Mouse (Mus musculus): Measurements from ENCODE around the gene Rgs9bp. TPM values are rescaled to one million over a fixed set of nuclear protein-coding genes. Genes with fewer than 3 reads are reported as not detected.

Gene Rgs9bp
- total RNA-seq, 1 experiment = 0.71 TPM

DNA sequence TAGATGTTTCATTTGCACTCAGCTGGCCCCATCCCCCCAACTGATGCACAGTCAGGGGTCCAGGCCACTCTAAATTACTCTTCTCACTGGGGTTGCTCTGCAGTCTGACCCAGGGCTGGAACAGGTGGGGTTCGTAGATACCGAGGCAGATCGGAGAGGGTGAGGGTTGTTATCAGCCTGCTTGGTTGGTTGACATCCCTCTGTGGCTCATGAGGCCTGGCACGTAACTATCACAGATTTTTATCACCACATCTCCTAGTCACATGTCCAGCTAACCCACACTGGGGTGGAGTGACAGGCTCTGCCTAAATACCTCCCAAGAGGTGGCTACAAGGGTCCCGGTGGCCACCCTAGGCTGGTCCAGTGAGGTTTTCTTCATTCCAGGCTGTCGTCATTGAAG, 15.7 kb upstream of the Rgs9bp start:
- Histone ChIP-seq H3K27ac (ENCODE audit: insufficient read depth, low read depth, low read length, poor library complexity, severe bottlenecking) (no peak overlapping the region), H3K36me3 (ENCODE audit: control insufficient read depth, insufficient read depth, low read length, poor library complexity, severe bottlenecking) (peaks cover 18% of the 10 kb centered on the region), H3K4me1 (ENCODE audit: control insufficient read depth in 2 of 2, insufficient read depth in 2 of 2, low read length in 2 of 2, poor library complexity in 1 of 2) (no peaks in the 10 kb centered on the region), H3K4me3 (ENCODE audit: insufficient read depth in 1 of 2, low read depth in 1 of 2, low read length in 2 of 2, poor library complexity in 1 of 2, severe bottlenecking in 1 of 2) (no peak overlapping the region), H3K9me3 (ENCODE audit: control insufficient read depth, insufficient read depth, low read depth, low read length) (no peaks in the 10 kb centered on the region), H3K9ac (ENCODE audit: insufficient read depth, low read depth, low read length, poor library complexity, severe bottlenecking) (no peak overlapping the region)
- in situ Hi-C loops (cut with MboI; ENCODE audit: low sequenced_read_pairs in 2 of 2, unreplicated experiment in 2 of 2) = no loop called here
- TF ChIP-seq HCFC1 (IDR thresholded peaks at IDR 0.05; ENCODE audit: borderline replicate concordance, insufficient read depth, low read length) (no peak), ZNF384 (IDR thresholded peaks at IDR 0.05; ENCODE audit: low read depth, low read length) (no peak), MAFK (IDR thresholded peaks at IDR 0.05; ENCODE audit: insufficient read depth, low read depth, low read length) (no peak), CHD2 (IDR thresholded peaks at IDR 0.05; ENCODE audit: low read depth, low read length) (no peak), ZC3H11A (IDR thresholded peaks at IDR 0.05; ENCODE audit: borderline replicate concordance, low read depth, low read length) (no peak)
- DNase-seq (ENCODE audit: low read depth, low spot score) = no peak

DNA sequence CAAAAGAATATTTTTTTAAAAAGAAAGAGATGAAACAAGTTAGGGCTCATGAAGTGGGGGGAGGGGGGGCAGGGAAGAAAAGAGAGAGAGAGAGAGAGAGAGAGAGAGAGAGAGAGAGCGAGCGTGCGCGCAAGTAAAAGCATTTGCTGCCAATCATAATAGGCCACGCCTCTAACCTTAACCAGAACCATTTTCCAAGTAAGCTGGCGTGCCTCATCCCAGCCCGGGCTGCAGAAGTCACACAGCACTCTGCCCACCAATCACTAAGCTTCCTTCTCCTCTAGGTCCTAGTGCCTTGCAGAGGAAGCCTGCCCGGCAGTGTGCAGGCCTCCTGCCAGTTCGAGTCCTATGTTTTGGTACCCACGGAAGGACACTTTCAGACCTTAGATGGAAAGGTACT, 14.6 kb upstream of the Rgs9bp start:
- DNase-seq (ENCODE audit: low read depth, low spot score) = no peak
- H3K36me3 ChIP-seq (ENCODE audit: control insufficient read depth, insufficient read depth, low read length, poor library complexity, severe bottlenecking) = peaks cover 21% of the 10 kb centered on the region
- TF ChIP-seq ZC3H11A (IDR thresholded peaks at IDR 0.05; ENCODE audit: borderline replicate concordance, low read depth, low read length) (no peak), CHD2 (IDR thresholded peaks at IDR 0.05; ENCODE audit: low read depth, low read length) (no peak), HCFC1 (IDR thresholded peaks at IDR 0.05; ENCODE audit: borderline replicate concordance, insufficient read depth, low read length) (no peak), ZNF384 (IDR thresholded peaks at IDR 0.05; ENCODE audit: low read depth, low read length) (no peak), MAFK (IDR thresholded peaks at IDR 0.05; ENCODE audit: insufficient read depth, low read depth, low read length) (no peak)
- H3K9me3 ChIP-seq (ENCODE audit: control insufficient read depth, insufficient read depth, low read depth, low read length) = no peaks in the 10 kb centered on the region
- H3K27ac ChIP-seq (ENCODE audit: insufficient read depth, low read depth, low read length, poor library complexity, severe bottlenecking) = no peak overlapping the region
- H3K4me3 ChIP-seq (ENCODE audit: insufficient read depth in 1 of 2, low read depth in 1 of 2, low read length in 2 of 2, poor library complexity in 1 of 2, severe bottlenecking in 1 of 2) = no peak overlapping the region
- H3K9ac ChIP-seq (ENCODE audit: insufficient read depth, low read depth, low read length, poor library complexity, severe bottlenecking) = no peak overlapping the region; the same call in 1 of the 2 replicates
- in situ Hi-C loops (cut with MboI; ENCODE audit: low sequenced_read_pairs in 2 of 2, unreplicated experiment in 2 of 2) = no loop called here
- H3K4me1 ChIP-seq (ENCODE audit: control insufficient read depth in 2 of 2, insufficient read depth in 2 of 2, low read length in 2 of 2, poor library complexity in 1 of 2) = no peaks in the 10 kb centered on the region

DNA sequence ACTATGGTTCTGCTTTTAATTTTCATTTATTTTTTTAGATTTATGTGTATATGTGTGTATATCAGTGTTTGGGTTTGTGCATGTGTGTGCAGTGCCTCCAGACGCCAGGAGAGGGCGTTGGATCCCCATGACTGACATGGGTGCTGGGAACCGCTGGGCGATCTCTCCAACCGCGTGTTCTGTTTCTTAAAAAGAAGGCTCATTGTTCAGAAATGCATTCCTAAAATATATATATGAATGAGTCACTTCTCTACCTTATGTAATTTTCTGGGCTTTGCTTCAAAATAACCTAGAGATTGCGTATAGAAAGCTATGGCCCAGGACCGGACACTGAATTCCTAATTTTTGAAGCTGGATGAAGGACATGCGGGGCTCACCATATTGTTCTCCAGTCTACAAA, 14.1 kb upstream of the Rgs9bp start:
- H3K27ac ChIP-seq (ENCODE audit: insufficient read depth, low read depth, low read length, poor library complexity, severe bottlenecking) = no peak overlapping the region
- peaks cover 21% of the 10 kb centered on the region for H3K36me3 ChIP-seq (ENCODE audit: control insufficient read depth, insufficient read depth, low read length, poor library complexity, severe bottlenecking)
- no peaks in the 10 kb centered on the region for H3K9me3 ChIP-seq (ENCODE audit: control insufficient read depth, insufficient read depth, low read depth, low read length)
- H3K4me3 ChIP-seq (ENCODE audit: insufficient read depth in 1 of 2, low read depth in 1 of 2, low read length in 2 of 2, poor library complexity in 1 of 2, severe bottlenecking in 1 of 2) = no peak overlapping the region
- no peak for DNase-seq (ENCODE audit: low read depth, low spot score)
- TF ChIP-seq MAFK (IDR thresholded peaks at IDR 0.05; ENCODE audit: insufficient read depth, low read depth, low read length) = no peak
- TF ChIP-seq HCFC1 (IDR thresholded peaks at IDR 0.05; ENCODE audit: borderline replicate concordance, insufficient read depth, low read length) = no peak
- no peak for TF ChIP-seq ZNF384 (IDR thresholded peaks at IDR 0.05; ENCODE audit: low read depth, low read length)
- no peak for TF ChIP-seq ZC3H11A (IDR thresholded peaks at IDR 0.05; ENCODE audit: borderline replicate concordance, low read depth, low read length)
- TF ChIP-seq CHD2 (IDR thresholded peaks at IDR 0.05; ENCODE audit: low read depth, low read length) = no peak
- H3K4me1 ChIP-seq (ENCODE audit: control insufficient read depth in 2 of 2, insufficient read depth in 2 of 2, low read length in 2 of 2, poor library complexity in 1 of 2) = no peaks in the 10 kb centered on the region
- H3K9ac ChIP-seq (ENCODE audit: insufficient read depth, low read depth, low read length, poor library complexity, severe bottlenecking) = no peak overlapping the region; the same call in 1 of the 2 replicates
- in situ Hi-C loops (cut with MboI; ENCODE audit: low sequenced_read_pairs in 2 of 2, unreplicated experiment in 2 of 2) = no loop called here

DNA sequence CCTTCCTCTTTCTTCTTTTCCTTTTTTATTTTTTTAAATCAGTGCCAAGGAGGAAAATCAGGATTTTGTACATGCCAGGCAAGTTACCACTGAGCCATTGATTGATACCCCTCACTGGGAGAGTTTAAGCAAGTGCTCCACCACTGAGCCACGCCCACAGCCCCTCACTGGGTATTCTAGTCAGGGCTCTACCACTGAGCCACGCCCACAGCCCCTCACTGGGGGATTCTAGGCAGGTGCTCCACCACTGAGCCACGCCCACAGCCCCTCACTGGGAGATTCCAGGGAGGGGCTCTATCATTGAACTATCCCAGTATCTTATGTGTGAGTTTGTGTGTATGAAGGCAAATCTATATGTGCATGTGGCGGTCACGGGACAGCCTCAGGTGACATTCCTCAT, 8.9 kb upstream of the Rgs9bp start:
- Histone ChIP-seq H3K9ac (ENCODE audit: insufficient read depth, low read depth, low read length, poor library complexity, severe bottlenecking) (no peak overlapping the region), H3K36me3 (ENCODE audit: control insufficient read depth, insufficient read depth, low read length, poor library complexity, severe bottlenecking) (peaks cover 25% of the 10 kb centered on the region; the same call in 1 of the 2 replicates), H3K9me3 (ENCODE audit: control insufficient read depth, insufficient read depth, low read depth, low read length) (no peaks in the 10 kb centered on the region), H3K27ac (ENCODE audit: insufficient read depth, low read depth, low read length, poor library complexity, severe bottlenecking) (no peak overlapping the region), H3K4me3 (ENCODE audit: insufficient read depth in 1 of 2, low read depth in 1 of 2, low read length in 2 of 2, poor library complexity in 1 of 2, severe bottlenecking in 1 of 2) (no peak overlapping the region), H3K4me1 (ENCODE audit: control insufficient read depth in 2 of 2, insufficient read depth in 2 of 2, low read length in 2 of 2, poor library complexity in 1 of 2) (no peaks in the 10 kb centered on the region)
- no peak for TF ChIP-seq ZC3H11A (IDR thresholded peaks at IDR 0.05; ENCODE audit: borderline replicate concordance, low read depth, low read length)
- no peak for TF ChIP-seq HCFC1 (IDR thresholded peaks at IDR 0.05; ENCODE audit: borderline replicate concordance, insufficient read depth, low read length)
- no peak for TF ChIP-seq MAFK (IDR thresholded peaks at IDR 0.05; ENCODE audit: insufficient read depth, low read depth, low read length)
- no peak for TF ChIP-seq ZNF384 (IDR thresholded peaks at IDR 0.05; ENCODE audit: low read depth, low read length)
- no peak for TF ChIP-seq CHD2 (IDR thresholded peaks at IDR 0.05; ENCODE audit: low read depth, low read length)
- in situ Hi-C loops (cut with MboI; ENCODE audit: low sequenced_read_pairs in 2 of 2, unreplicated experiment in 2 of 2) = no loop called here
- no peak for DNase-seq (ENCODE audit: low read depth, low spot score)

DNA sequence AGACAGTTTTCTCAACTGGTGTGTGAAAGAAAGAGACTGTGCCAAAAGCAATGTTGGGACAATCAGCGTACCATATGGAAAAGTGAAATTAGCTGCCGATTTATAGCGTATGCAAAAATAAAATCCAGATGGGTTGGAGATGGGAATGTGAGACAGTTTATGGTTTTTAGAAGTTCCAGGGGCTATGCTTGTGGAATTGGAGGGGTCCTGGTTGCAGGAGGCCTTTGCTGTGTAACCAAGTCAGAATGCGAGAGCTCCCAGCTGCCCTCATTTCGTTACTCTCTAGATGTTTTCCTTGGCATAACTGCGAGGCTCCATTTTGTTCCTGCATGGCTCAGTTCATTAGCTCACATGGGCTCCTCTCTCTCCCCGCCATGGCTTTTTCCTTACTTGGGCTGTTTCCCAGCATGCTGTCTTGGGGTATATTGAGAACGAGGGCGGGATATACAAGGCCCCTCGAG, 5.4 kb upstream of the Rgs9bp start:
- Histone ChIP-seq H3K9ac (ENCODE audit: insufficient read depth, low read depth, low read length, poor library complexity, severe bottlenecking) (no peak overlapping the region), H3K4me3 (ENCODE audit: insufficient read depth in 1 of 2, low read depth in 1 of 2, low read length in 2 of 2, poor library complexity in 1 of 2, severe bottlenecking in 1 of 2) (no peak overlapping the region), H3K9me3 (ENCODE audit: control insufficient read depth, insufficient read depth, low read depth, low read length) (no peaks in the 10 kb centered on the region), H3K36me3 (ENCODE audit: control insufficient read depth, insufficient read depth, low read length, poor library complexity, severe bottlenecking) (peaks cover 23% of the 10 kb centered on the region; the same call in 1 of the 2 replicates), H3K4me1 (ENCODE audit: control insufficient read depth in 2 of 2, insufficient read depth in 2 of 2, low read length in 2 of 2, poor library complexity in 1 of 2) (peaks cover 0 to 10% of the 10 kb centered on the region in 2 experiments; a peak in 2 of 4 replicates), H3K27ac (ENCODE audit: insufficient read depth, low read depth, low read length, poor library complexity, severe bottlenecking) (no peak overlapping the region)
- no peak for DNase-seq (ENCODE audit: low read depth, low spot score)
- in situ Hi-C loops (cut with MboI; ENCODE audit: low sequenced_read_pairs in 2 of 2, unreplicated experiment in 2 of 2) = no loop called here
- TF ChIP-seq HCFC1 (IDR thresholded peaks at IDR 0.05; ENCODE audit: borderline replicate concordance, insufficient read depth, low read length) (no peak), ZC3H11A (IDR thresholded peaks at IDR 0.05; ENCODE audit: borderline replicate concordance, low read depth, low read length) (no peak), CHD2 (IDR thresholded peaks at IDR 0.05; ENCODE audit: low read depth, low read length) (no peak), MAFK (IDR thresholded peaks at IDR 0.05; ENCODE audit: insufficient read depth, low read depth, low read length) (no peak), ZNF384 (IDR thresholded peaks at IDR 0.05; ENCODE audit: low read depth, low read length) (no peak)
